Mouse (Mus musculus): ENCODE results near the gene Ece1.

DNA sequence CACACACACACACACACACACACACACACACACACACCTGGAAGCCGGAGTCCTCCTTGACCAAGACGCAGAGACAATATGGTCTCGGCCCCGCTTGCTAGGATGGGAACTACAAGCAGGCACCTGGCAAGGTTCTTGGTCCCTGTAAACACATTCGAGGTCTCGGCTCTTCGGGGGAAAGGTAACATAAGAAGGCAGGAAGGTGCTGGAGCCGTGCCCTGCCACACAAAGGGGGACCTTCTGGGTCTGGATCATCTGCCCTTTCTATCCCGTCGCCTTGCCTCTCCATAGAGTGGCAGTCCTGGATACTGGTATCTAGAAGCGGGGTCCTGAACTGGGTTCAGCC is 102.5 kb downstream of the Ece1 start:
- TF ChIP-seq POLR2A (IDR thresholded peaks at IDR 0.05; ENCODE audit: insufficient read depth, low read depth, low read length) = no peak
- TF ChIP-seq CTCF (IDR thresholded peaks at IDR 0.05) = no peak
